Mouse (Mus musculus) left cerebral cortex, adult 9 months (tissue): ENCODE results near the gene Sytl3.

ENCODE experiments used
- DNase-seq, 2 experiments: peaks; one replicate each; pipeline ENCODE4 v3.0.0; 2022; ENCODE audit warnings: low spot score in 2 of 2

Gene Sytl3

GRCm38 (mm10) chr17:6755176-6755575 is 96.3 kb downstream of the Sytl3 start:
- no peak for DNase-seq

- no peak for DNase-seq
These were observed 97.0 kb downstream of the Sytl3 start for GRCm38 (mm10) chr17:6755873-6756272.

GRCm38 (mm10) chr17:6757902-6758301 is 99.0 kb downstream of the Sytl3 start:
- no peak for DNase-seq

- no peak for DNase-seq
These were observed 100.0 kb downstream of the Sytl3 start for GRCm38 (mm10) chr17:6758845-6759244.

GRCm38 (mm10) chr17:6759717-6760292 is 100.9 kb downstream of the Sytl3 start:
- no peak for DNase-seq

- DNase-seq, result no peak
These were observed 104.8 kb downstream of the Sytl3 start for GRCm38 (mm10) chr17:6763513-6764226.

- no peak for DNase-seq
These were observed 105.3 kb downstream of the Sytl3 start for GRCm38 (mm10) chr17:6764227-6764593.

- no peak for DNase-seq
These were observed 105.8 kb downstream of the Sytl3 start for GRCm38 (mm10) chr17:6764730-6765129.

- no peak for DNase-seq
These were observed 107.0 kb downstream of the Sytl3 start for GRCm38 (mm10) chr17:6765886-6766285.

GRCm38 (mm10) chr17:6766823-6767222 is 107.9 kb downstream of the Sytl3 start:
- DNase-seq, result no peak

- DNase-seq, result no peak
These were observed 108.9 kb downstream of the Sytl3 start for GRCm38 (mm10) chr17:6767771-6768170.

- DNase-seq, result no peak
These were observed 109.5 kb downstream of the Sytl3 start for GRCm38 (mm10) chr17:6768301-6768788.

- no peak for DNase-seq
These were observed 110.7 kb downstream of the Sytl3 start for GRCm38 (mm10) chr17:6769602-6770001.

GRCm38 (mm10) chr17:6771661-6772489 is 113.0 kb downstream of the Sytl3 start:
- DNase-seq, result no peak

- DNase-seq, result no peak
These were observed 113.5 kb downstream of the Sytl3 start for GRCm38 (mm10) chr17:6772490-6772773.

GRCm38 (mm10) chr17:6773249-6773966 is 114.5 kb downstream of the Sytl3 start:
- DNase-seq, result no peak

GRCm38 (mm10) chr17:6775221-6775620 is 116.3 kb downstream of the Sytl3 start:
- DNase-seq, result no peak

GRCm38 (mm10) chr17:6775671-6776070 is 116.8 kb downstream of the Sytl3 start:
- no peak for DNase-seq

- DNase-seq, result no peak
These were observed 117.2 kb downstream of the Sytl3 start for GRCm38 (mm10) chr17:6776123-6776522.

- DNase-seq, result no peak
These were observed 117.7 kb downstream of the Sytl3 start for GRCm38 (mm10) chr17:6776576-6776975.

- no peak for DNase-seq
These were observed 118.2 kb downstream of the Sytl3 start for GRCm38 (mm10) chr17:6777061-6777460.

- no peak for DNase-seq
These were observed 118.9 kb downstream of the Sytl3 start for GRCm38 (mm10) chr17:6777629-6778331.
